Mouse (Mus musculus): ENCODE results near the gene Ggta1.
A peak's percentile ranks its signal among the peaks of the same experiment; 100 is the strongest.

Ggta1 gene

GRCm38 (mm10) chr2:35462791-35463281, at the start of gene Ggta1:
Ggta1 (minus strand) TSS chr2:35463231.
- DNase-seq (ENCODE audit: low read depth, low spot score): no peak

- DNase-seq (ENCODE audit: low read depth, low spot score): no peak
Observed at GRCm38 (mm10) chr2:35512226-35512625, 49.2 kb upstream of the Ggta1 start.

GRCm38 (mm10) chr2:35510920-35511319, 47.9 kb upstream of the Ggta1 start:
- DNase-seq (ENCODE audit: low read depth, low spot score): peak; percentile 64

- peak; percentile 29 for DNase-seq (ENCODE audit: low read depth, low spot score)
Observed at GRCm38 (mm10) chr2:35509888-35510287, 46.9 kb upstream of the Ggta1 start.

GRCm38 (mm10) chr2:35509343-35509667, 46.3 kb upstream of the Ggta1 start:
- DNase-seq (ENCODE audit: low read depth, low spot score): peak; percentile 93

- DNase-seq (ENCODE audit: low read depth, low spot score): no peak
Observed at GRCm38 (mm10) chr2:35508597-35509342, 45.7 kb upstream of the Ggta1 start.

GRCm38 (mm10) chr2:35507191-35507511, 44.1 kb upstream of the Ggta1 start:
- DNase-seq (ENCODE audit: low read depth, low spot score): peak; percentile 97

- DNase-seq (ENCODE audit: low read depth, low spot score): no peak
Observed at GRCm38 (mm10) chr2:35506311-35507190, 43.5 kb upstream of the Ggta1 start.

GRCm38 (mm10) chr2:35505519-35506286, 42.7 kb upstream of the Ggta1 start:
- no peak for DNase-seq (ENCODE audit: low read depth, low spot score)

GRCm38 (mm10) chr2:35504417-35504776, 41.4 kb upstream of the Ggta1 start:
- DNase-seq (ENCODE audit: low read depth, low spot score): no peak

GRCm38 (mm10) chr2:35503723-35504416, 40.8 kb upstream of the Ggta1 start:
- no peak for DNase-seq (ENCODE audit: low read depth, low spot score)

- DNase-seq (ENCODE audit: low read depth, low spot score): peak; percentile 86
Observed at GRCm38 (mm10) chr2:35503021-35503722, 40.1 kb upstream of the Ggta1 start.

GRCm38 (mm10) chr2:35502561-35502960, 39.5 kb upstream of the Ggta1 start:
- DNase-seq (ENCODE audit: low read depth, low spot score): no peak

GRCm38 (mm10) chr2:35499474-35499873, 36.4 kb upstream of the Ggta1 start:
- DNase-seq (ENCODE audit: low read depth, low spot score): no peak

- no peak for DNase-seq (ENCODE audit: low read depth, low spot score)
Observed at GRCm38 (mm10) chr2:35498961-35499360, 35.9 kb upstream of the Ggta1 start.

- no peak for DNase-seq (ENCODE audit: low read depth, low spot score)
Observed at GRCm38 (mm10) chr2:35497662-35498196, 34.7 kb upstream of the Ggta1 start.

- no peak for DNase-seq (ENCODE audit: low read depth, low spot score)
Observed at GRCm38 (mm10) chr2:35496279-35497013, 33.4 kb upstream of the Ggta1 start.

- DNase-seq (ENCODE audit: low read depth, low spot score): no peak
Observed at GRCm38 (mm10) chr2:35495486-35496278, 32.7 kb upstream of the Ggta1 start.

- peak; percentile 70 for DNase-seq (ENCODE audit: low read depth, low spot score)
Observed at GRCm38 (mm10) chr2:35493566-35493965, 30.5 kb upstream of the Ggta1 start.

Data from R1 (cell line).